Mouse (Mus musculus): ENCODE results near the gene Gpr18.
A peak's percentile ranks its signal among the peaks of the same experiment; 100 is the strongest.

Gpr18 gene

DNA sequence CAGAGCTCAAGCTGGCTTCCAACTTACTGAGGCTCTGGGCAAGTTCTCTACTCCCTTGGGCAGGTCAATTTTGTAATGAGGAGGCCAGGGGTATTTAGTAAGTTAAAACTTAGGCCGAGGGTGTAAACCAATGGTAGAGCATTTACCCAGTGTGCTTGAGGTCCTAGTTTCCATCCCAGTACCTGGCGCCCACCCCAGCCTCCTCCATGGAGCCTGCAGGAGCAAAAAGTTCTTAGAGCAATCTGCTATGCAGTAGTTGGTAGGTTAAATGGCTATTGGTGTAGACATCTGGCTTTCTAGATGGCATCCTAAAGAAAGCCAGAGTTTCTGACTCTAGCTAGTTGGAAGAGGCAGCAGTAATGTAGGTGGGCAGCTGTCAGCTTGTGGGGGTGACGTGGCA is 33.9 kb upstream of the Gpr18 start:
- ATAC-seq (ENCODE audit: low TSS enrichment) = peak; percentile 83

DNA sequence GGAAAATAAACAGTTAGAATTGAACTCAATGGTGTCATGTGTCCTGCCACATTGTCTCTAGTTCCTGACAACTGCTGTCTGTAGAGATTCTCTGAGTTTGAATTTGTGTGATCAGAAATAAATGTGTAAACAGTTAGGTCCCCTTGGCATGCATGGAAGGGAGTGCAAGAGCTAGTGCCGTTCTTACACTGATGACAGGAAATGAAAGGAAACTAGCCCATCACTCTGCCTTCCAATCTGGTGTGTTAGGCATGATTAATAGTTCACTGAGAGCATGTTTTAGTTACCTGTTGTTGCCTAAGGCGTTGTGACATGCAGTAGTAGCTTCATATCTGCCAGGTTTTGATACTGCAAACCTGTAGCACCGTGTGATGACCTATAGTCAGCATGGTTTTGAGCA is 32.4 kb upstream of the Gpr18 start:
- no peak for ATAC-seq (ENCODE audit: low TSS enrichment)

DNA sequence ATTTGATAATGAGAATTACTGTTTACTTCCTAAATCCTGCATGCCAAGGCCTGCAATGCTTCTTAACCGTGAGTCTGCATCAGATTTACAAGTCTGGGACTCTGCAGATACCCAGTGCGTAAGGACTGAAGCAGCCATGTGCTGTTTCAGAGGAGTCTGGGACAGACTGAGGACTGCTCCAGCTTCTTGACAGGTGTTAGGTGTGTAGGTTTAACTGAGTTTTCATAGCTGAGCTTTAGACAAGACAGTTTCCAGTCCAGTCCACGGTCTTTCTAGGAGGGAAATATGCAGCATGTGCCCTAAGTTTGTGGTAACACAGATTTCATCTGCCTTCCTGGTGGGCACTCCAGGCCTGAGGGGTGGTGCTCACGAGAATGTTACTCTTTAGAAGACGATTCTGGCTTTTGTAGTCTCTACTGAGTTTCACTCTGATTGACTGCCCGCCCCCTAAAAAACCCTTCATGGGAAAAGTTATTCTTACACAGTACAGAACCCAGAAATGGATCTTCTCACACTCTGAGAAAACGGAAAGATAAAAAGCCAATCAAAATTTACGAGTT is 31.7 kb upstream of the Gpr18 start:
- ATAC-seq (ENCODE audit: low TSS enrichment) = no peak

DNA sequence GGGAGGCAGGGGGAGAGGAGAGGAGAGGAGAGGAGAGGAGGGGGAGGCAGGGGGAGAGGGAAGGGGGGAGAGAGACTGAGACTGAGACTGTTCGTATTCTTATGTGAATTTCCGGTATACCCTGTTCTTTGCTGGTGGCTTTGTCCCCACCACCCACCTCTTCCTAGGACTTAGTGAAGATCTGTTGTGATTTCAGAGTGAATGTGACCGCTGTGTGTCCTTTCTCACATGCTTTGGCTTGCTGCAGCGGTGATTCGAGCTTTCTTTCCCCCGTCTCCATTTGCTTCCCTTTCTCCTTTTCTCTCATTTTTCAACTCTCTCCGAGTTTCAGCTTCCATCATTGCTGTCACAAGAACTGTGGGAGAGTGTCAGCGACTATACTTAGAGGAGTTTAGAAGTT is 31.1 kb upstream of the Gpr18 start:
- ATAC-seq (ENCODE audit: low TSS enrichment) = peak; percentile 36

DNA sequence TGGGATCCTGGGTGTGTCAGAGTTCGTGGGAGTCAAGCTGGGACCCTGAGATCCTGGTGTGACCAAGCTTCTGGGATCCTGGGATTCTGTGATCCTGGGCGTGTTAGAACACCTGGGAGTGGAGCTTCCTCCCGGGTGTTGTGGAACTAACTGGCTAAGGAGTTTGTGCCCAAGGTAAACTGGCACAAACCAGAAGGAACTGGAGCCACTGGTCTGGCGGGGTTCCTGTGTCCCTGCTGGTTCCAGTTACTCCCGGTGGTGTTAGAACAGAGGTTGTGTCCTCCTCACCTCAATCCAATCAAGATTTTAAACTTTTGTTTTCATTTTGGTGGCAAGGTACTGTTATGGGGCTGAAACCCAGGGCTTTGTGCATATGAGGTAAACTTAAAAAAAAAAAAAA is 30.6 kb upstream of the Gpr18 start:
- ATAC-seq (ENCODE audit: low TSS enrichment) = no peak

DNA sequence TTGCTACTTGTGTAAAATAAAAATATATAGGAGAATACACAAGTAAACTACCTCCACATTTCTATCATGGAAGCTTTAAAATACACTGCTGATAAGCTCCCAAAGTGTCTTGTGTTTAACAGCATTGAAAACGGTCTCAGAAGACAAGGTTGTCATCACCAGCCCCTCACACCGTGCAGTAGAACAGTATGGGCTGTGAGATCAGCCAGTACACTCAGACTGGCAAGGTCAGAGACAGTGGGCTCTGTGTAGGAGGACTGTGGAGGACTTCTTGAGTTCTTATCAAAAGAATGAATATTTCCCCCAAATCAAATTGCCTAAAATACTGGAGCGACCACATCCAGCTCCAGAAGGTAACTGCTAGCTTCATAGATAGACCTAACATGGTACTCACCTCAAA is 24.0 kb upstream of the Gpr18 start:
- ATAC-seq (ENCODE audit: low TSS enrichment) = no peak

DNA sequence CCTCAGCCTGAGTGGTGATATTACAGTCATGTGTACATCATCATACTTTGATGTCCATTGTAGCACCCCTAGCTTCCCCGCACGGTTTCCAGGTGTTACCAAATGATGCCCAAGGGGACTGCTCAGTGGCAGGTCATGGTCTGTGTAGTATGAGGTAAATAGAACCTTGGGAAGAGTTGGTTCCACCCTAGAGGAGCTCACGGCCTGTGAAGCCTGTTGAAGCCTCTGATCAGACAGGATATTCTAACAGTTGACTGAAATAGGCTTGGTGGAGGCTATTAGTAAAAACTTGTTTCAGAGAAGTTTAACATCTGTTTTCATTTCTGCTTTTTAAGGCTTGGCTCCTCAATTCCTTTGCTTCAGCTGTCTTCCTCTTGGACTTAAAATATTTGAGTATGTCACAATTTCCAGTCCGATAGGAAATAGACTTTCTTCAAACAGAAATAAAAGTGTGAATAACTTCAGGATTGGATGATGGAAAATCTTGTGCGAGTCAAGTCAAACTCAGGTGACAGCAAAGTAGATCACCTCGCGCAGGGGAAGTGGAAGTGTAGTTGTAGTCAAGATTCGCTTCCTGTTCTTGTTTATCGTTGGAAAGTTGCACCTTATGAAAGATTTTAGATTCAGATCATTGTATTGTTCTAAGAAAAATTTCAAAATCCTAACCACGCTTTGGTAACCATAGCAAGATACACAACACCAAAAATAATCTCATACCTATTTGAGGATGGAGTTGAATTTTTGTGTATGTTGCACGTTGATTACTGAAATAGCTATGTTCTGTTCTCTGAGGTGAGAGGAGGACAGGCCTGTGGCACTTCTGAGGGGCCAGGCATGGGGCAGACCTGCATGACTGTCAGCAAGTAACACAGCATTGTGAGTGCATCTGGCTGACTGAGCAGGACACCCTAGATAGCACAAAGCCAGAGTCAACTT is 22.9 kb upstream of the Gpr18 start:
- ATAC-seq (ENCODE audit: low TSS enrichment) = no peak

DNA sequence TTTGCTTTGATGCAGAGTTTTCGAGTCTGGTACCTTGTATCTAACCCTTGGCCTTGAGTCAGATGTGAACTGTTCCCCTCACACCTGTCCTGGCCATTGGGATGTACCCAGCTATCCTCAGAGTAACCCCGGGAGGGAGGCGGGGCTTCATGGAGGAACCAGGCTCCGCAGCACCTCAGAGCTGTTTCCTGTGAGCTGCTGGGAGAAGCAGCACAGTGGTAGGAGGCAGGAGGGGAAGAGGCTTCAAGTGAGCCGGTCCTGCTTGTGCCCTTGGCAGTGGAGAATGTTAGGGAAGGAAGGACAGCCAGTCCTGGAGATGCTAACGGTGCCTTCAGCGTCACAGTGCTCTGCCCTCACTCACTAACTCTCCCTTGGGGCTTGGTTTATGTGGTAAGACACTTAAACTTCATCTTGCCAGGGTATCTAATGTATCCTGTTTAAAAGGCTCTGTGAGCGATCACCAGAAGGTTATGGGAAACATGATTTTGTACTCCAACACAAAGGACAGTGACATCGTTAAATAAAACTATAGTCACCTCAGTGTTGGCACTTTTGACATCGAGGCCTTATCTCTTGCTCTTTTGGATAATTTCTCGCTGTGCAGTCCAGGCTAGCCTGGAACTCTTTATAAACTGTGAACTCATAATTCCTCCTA is 22.1 kb upstream of the Gpr18 start:
- no peak for ATAC-seq (ENCODE audit: low TSS enrichment)

DNA sequence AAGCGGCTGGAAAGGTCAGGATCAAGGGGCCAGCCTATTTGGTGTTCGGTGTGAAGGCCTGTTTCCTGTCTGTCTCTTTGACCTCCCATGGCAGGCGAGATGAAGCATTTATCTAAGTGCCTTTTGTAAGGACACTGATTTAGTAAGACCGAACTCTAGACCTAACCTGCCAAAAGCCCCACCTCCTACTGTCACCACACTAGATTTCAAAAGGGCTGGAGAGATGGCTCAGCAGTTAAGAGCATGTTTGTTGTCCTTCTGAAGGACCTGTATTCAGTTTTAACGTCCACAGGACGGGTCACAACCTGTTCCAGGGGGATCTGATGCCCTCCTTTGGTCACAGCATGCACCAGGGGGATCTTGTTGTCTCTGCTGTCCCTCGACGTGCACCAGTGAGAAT is 21.3 kb upstream of the Gpr18 start:
- no peak for ATAC-seq (ENCODE audit: low TSS enrichment)

DNA sequence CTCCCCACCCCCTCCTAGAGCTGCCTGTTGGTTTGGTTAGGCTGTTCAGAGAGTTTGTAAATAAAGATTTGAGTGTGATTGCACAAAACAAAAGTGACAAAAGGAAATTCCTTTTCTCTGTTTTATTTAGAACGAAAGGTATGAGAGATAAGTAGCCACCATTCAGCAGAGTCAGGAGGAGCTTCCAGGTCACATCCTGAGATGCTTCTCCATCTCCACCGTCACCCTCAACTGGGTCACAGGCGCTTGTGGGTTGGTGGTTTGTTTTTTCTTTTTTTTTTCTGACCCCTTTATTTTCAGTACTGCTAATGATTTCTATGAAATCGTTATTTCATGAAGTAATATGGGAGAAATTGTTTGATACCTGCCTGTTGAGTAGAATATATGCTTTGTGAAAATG is 20.8 kb upstream of the Gpr18 start:
- no peak for ATAC-seq (ENCODE audit: low TSS enrichment)

DNA sequence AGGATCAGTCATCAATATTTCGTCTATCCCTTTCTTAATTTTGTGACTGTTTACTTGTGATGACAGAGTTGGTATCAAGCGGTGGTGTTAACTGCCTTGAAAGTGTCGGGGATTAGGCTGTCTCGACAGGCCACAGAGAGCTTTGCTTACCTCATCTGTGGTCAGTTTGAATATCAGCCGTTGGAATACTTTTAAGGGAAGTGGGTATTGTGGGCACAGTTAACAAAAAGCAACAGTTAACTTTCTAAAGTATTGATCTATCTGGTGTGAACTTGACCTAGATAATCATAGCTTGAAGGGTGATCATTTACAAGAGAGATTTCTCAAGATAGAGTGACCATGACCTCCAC is 19.0 kb upstream of the Gpr18 start:
- ATAC-seq (ENCODE audit: low TSS enrichment) = no peak

DNA sequence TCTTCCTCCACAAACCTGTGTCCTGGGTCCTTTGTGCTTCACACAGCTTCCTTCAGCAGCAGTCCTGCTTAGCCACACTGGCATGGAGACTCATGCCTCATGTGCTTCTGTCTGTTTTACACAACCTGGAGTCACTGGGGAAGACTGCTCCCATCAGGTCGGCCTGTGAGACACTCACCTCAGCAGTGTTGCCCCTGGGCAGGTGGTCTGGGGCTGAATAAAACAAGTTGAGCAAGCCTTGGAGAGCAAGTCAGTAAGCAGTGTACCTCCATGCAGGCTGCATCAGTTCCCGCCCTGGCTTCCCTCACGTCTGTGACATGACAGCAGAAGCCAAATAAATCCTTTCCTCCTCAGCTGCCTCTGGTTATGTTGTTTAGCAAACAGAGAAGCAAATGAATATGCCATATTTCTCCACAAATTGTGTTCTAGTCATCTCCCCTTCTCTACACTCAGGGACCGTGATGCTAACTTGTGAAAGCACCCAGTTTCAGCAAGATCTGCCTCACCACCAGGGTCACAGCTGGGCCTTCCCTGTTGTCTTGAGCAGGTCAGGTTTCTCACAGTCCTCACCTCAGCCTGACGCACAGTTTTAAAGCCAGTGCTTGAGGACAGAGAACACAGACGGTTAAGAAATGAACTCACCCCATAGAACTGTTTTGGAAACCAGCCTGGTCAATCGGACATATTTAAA is 18.5 kb upstream of the Gpr18 start:
- ATAC-seq (ENCODE audit: low TSS enrichment) = no peak

DNA sequence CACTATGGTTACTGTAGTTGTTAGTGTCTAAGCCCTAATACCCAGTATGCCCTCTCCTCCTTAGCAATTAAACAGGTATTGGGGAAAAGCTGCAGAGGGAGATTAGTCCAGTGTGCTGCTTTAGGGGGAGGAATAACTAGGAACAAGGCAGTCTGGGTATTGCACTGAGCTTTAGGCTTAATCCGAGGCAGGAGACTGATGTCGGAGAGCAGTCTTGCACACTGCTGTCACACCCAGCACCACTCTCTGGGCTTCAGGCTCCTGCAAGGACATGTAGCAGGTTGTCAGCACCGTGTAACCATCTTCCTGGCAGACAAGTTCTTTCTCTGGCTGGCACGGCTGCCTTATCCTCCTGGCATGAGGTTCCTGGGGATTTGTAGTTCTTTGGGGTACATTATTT is 16.6 kb upstream of the Gpr18 start:
- ATAC-seq (ENCODE audit: low TSS enrichment) = no peak

DNA sequence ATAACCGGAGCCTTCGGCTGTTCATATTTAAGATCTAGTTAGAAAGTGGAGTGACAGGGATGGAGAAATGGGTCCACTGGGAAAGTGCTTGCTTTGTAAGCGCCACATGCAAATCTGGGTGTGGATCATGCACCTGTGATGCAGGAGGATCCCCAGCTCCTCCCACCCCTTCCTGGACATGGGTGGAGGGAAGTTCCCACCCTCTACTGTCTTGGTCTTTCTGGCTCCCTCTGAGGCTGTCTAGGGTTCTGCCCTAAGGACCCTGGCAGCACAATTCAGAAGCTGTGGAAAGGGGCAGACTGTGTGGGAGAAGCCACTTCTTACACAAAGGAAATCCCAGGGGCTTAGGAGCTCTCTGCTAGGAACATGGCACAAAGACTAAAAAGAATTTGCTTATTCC is 16.0 kb upstream of the Gpr18 start:
- no peak for ATAC-seq (ENCODE audit: low TSS enrichment)

DNA sequence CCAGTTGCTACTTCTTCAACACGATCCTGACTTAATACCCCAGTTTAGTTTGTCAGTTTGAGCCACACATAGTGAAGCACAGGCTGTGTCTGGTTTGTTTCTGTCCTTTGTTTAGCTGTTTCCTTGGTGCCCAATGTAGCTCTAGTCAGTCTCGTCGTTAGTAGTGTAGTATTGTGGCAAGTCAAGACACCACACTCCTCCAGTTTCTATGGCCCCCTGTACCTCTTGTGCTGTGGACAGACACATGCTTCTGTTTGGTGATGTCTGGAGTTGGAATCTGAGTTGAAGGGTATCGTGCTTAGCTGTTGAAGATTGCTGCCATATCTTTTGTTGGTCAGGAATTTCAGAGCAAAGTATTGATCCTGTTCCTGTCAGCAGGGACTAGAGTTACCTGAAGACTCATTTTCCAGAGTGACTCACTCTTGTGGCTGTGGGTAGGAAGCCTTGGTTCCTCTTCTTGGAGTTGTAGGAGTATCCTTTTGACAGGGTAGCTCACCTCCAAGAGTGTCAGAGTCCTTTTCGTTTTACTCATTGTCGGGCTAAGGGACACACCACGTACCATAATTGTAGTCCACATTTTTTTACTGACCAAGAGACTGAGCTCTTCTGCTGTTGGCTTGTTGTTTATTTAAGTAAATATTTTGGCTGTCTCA is 15.3 kb upstream of the Gpr18 start:
- no peak for ATAC-seq (ENCODE audit: low TSS enrichment)

DNA sequence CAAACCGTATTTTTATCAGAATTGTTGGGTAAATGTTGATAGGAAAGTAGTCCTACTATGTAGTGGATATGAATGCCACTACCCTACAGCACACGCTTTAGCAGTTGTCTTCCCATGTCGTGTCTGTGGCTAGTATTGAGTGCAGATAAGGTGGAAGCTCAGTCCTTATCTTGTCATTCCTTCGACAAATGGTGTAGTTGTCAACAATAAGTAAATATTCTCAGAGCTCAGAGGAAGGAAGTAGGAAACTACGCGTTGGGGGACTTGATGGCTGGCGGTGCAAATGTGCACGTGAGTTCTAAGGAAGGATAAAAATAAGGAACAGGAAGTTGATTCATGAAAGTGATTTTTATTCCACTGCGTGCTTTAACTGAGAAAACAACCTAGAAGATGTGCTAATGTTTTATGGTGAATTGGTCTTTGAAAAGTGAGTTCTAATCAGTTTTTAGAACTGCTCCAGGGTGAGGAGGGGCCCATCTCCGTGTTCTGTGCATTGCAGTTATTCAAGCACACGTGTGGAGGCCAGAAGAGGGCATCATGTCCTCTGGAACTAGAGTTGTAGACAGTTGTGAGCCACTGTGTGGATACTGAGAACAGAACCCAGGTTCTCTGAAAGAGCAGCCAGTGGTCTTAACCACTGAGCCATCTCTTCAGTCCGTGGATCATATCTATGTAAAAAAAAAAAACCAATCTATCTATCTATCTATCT is 13.8 kb upstream of the Gpr18 start:
- no peak for ATAC-seq (ENCODE audit: low TSS enrichment)

DNA sequence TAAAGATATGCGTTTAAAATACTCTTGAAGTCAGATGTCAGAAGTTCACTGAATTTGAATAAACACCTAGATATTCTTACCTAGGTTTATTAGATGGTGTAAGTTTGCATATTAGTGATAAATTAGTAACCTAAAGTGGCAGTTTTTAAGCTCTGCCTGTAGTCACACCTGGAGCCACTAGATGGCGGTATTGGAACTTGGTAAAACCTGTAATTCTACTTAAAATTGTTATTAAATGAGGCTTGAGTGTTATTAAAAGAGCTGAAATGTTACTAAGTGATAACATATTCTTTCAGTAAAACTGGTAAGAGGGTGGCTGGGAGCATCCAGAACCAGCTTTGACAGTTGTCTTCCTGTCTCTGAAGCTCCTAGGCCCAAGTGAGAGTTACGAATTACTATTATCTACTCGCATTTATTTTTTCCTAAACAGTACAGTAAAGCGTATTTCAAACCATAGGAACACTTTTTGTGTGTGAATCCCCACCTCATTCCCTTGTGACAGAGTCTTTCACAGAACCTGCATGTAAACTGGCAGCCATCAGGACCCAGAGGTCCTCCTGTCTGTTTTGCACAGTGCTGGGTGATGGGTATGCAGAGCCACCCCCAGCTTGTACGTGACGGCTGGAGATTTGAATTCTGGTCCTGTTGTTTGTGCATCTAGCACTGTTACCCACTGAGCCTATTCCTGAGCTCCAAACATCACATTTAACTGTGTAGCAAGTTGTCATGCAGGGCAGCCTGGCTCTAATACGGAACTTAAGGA is 13.0 kb upstream of the Gpr18 start:
- ATAC-seq (ENCODE audit: low TSS enrichment) = no peak

DNA sequence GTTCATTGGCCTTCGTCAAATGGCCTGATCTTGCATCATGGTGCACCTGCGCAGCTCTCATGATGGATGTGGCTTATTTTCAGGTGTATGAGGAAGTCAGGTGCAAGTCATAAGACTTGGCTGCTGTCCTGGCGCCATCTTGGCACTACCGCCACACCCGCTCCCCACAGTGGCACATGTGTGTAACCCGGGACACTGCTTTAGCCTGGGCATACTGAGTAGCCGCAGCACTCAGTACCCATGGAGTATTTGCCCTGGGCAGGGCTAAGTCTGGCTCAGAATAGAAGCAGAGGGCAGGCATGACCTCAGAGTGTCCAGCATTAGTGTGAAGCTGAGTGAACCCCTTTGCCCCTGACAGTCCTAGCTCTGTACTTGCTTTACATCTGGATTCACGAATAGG is 11.9 kb upstream of the Gpr18 start:
- no peak for ATAC-seq (ENCODE audit: low TSS enrichment)

DNA sequence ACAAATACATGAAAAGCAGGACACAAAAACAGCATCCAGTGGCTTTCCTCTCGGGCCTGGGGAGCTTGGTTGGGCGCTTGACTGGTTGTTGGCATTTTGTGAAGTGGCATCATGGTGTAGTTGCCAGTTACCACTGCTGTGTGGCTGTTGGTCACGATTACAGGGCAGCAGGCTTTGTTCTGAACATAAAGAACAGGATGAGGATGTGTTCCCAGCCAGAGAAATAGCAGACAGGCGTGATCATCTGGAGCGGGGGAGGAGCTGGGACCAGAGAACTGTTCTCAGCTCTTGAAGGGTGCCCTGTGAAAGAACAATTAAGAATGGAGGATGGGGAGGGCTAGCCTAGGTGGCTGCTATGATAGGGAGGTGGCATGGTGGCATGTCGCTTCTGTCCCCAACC is 11.3 kb upstream of the Gpr18 start:
- ATAC-seq (ENCODE audit: low TSS enrichment) = no peak

DNA sequence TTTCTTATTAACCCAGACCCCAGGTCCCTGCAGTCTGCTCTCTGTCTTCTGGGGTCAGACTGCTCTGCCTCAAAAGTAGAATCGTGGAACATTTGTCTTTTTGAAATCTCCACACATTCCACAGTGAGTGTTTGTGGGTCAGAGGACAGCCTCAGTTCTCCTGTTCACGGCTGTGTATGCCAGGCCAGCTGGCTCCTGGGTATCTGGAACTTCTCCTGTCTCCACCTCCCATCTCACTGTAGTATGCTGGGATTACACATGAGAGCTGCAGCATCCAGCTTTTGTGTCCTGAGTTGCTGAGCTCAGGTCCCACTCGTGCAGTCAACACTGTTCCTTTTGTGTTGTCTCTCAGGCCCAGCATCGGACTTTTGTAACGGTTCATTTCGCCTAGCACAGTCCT is 9.3 kb upstream of the Gpr18 start:
- no peak for ATAC-seq (ENCODE audit: low TSS enrichment)

DNA sequence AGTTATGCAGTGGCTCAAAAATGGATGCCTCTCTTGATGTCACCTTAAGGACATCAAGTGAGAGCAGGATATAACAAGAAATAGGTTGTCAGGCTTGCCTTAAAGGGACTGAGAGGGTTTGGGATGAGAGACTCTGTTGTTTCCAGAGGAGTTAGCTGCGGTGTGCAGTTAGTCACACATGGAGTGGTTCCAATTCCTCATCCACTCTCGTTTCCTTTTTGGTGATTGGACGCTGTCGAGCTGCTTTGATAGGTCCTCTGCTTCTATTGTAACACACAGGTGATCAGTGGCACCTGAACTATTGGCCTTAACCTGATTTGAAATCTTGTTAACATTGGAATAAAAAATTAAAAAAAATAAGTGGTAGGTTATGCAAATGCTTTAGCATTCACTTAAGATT is 7.2 kb upstream of the Gpr18 start:
- no peak for ATAC-seq (ENCODE audit: low TSS enrichment)
